Mouse (Mus musculus) heart, embryonic 15.5 days (tissue): Measurements from ENCODE around the gene Itgb2l. TPM values are rescaled to one million over a fixed set of nuclear protein-coding genes. Genes with fewer than 3 reads are reported as not detected.

Experiments
- ATAC-seq: fragments of 200-750 bp; cut with Nextera tagmentation; replicated peaks from 2 replicates; pipeline ENCODE4 v1.8.0; 2017; ENCODE audit warnings: low read depth, moderate TSS enrichment; ENCODE audit not compliant: insufficient number of reproducible peaks, insufficient read depth, low FRiP score
- H3K27ac ChIP-seq: fragments of 300-500 bp; sonication (generic); 2 replicates; pipeline ENCODE4 v1.5.1; 2015; ENCODE audit warnings: mild to moderate bottlenecking, inconsistent platforms
- H3K27me3 ChIP-seq: fragments of 300-500 bp; sonication (generic); 2 replicates; pipeline ENCODE4 v1.6.1; 2015; ENCODE audit warnings: inconsistent platforms
- H3K36me3 ChIP-seq: fragments of 300-500 bp; sonication (generic); 2 replicates; pipeline ENCODE4 v1.6.1; 2015; ENCODE audit warnings: mild to moderate bottlenecking, inconsistent platforms
- H3K4me1 ChIP-seq: fragments of 300-500 bp; sonication (generic); replicated peaks from 2 replicates; pipeline ENCODE4 v1.6.1; 2015; ENCODE audit warnings: inconsistent platforms
- H3K4me2 ChIP-seq: fragments of 300-500 bp; sonication (generic); 2 replicates; pipeline ENCODE4 v1.6.1; 2015; ENCODE audit warnings: inconsistent platforms, mild to moderate bottlenecking, moderate library complexity
- H3K4me3 ChIP-seq: fragments of 300-500 bp; sonication (generic); 2 replicates; pipeline ENCODE4 v1.5.1; 2015; ENCODE audit warnings: mild to moderate bottlenecking, inconsistent platforms
- H3K9ac ChIP-seq: fragments of 300-500 bp; sonication (generic); 2 replicates; pipeline ENCODE4 v1.6.1; 2015; ENCODE audit warnings: mild to moderate bottlenecking, inconsistent platforms
- H3K9me3 ChIP-seq: fragments of 300-500 bp; sonication (generic); replicated peaks from 2 replicates; pipeline ENCODE4 v1.6.1; 2016; ENCODE audit warnings: inconsistent platforms
- WGBS: fragments of 180-500 bp; shearing (Covaris S2); methylation state at CpG from one replicate; pipeline ENCODE4 v1.1.7; 2015; ENCODE audit warnings: mixed read lengths; 5-methylcytosine and 5-hydroxymethylcytosine counted together
- polyA plus RNA-seq: library from polyadenylated mRNA; unstranded; fragments of >200 nt; fragmentation: Nextera tagmentation; extraction: Ambion mirVana; gene quantifications from 2 replicates; pipeline ENCODE4 v1.2.1, GENCODE M21; 2015

Gene Itgb2l
- polyA plus RNA-seq, 1 experiment from 2014 or later, result not detected

GRCm38 (mm10) chr16:96384741-96385140, 58.7 kb downstream of the Itgb2l start:
- Histone ChIP-seq H3K9me3 (no peaks in the 10 kb centered on the region), H3K4me1 (no peaks in the 10 kb centered on the region), H3K4me3 (no peak overlapping the region), H3K36me3 (no peaks in the 10 kb centered on the region), H3K27ac (no peak overlapping the region), H3K9ac (no peak overlapping the region), H3K27me3 (no peaks in the 10 kb centered on the region), H3K4me2 (no peak overlapping the region)
- no peak for ATAC-seq

GRCm38 (mm10) chr16:96382496-96383181, 60.8 kb downstream of the Itgb2l start:
- H3K27ac ChIP-seq, result no peak overlapping the region
- no peaks in the 10 kb centered on the region for H3K4me1 ChIP-seq
- H3K4me2 ChIP-seq, result no peak overlapping the region
- no peaks in the 10 kb centered on the region for H3K9me3 ChIP-seq
- no peak overlapping the region for H3K9ac ChIP-seq
- ATAC-seq, result no peak
- no peak overlapping the region for H3K4me3 ChIP-seq
- H3K36me3 ChIP-seq, result no peaks in the 10 kb centered on the region
- 70% methylated on average over 5 of the region's 5 CpGs for WGBS
- no peaks in the 10 kb centered on the region for H3K27me3 ChIP-seq

GRCm38 (mm10) chr16:96381435-96381834, 62.0 kb downstream of the Itgb2l start:
- no peak overlapping the region for H3K4me3 ChIP-seq
- no peak for ATAC-seq

DNA sequence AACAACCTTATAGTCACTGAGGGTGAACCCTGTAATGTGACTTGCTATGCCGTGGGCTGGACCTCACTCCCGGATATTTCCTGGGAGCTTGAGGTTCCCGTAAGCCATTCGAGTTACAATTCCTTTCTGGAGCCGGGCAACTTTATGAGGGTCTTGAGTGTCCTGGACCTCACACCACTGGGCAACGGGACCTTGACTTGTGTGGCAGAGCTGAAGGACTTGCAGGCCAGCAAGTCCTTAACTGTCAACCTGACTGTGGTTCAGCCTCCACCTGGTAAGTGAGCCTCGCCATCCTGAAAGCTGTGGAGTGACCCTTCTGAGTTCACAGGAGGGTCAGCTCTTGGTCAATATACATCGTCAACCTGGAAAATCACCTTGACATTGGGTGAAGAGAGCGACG, 65.3 kb downstream of the Itgb2l start:
- 83% methylated on average over 10 of the region's 10 CpGs for WGBS
- H3K4me3 ChIP-seq, result no peak overlapping the region
- H3K9ac ChIP-seq, result no peak overlapping the region
- no peak for ATAC-seq
- no peaks in the 10 kb centered on the region for H3K4me1 ChIP-seq
- H3K36me3 ChIP-seq, result no peaks in the 10 kb centered on the region
- H3K27ac ChIP-seq, result no peak overlapping the region
- no peak overlapping the region for H3K4me2 ChIP-seq
- H3K27me3 ChIP-seq, result no peaks in the 10 kb centered on the region
- H3K9me3 ChIP-seq, result no peaks in the 10 kb centered on the region

More at GRCm38 (mm10) chr16:96381435-96381834, 62.0 kb downstream of the Itgb2l start:
- no peaks in the 10 kb centered on the region for H3K27me3 ChIP-seq
- no peak overlapping the region for H3K9ac ChIP-seq
- no peaks in the 10 kb centered on the region for H3K9me3 ChIP-seq
- no peaks in the 10 kb centered on the region for H3K4me1 ChIP-seq
- no peak overlapping the region for H3K4me2 ChIP-seq
- no peak overlapping the region for H3K27ac ChIP-seq
- 89% methylated on average over 12 of the region's 12 CpGs for WGBS
- no peaks in the 10 kb centered on the region for H3K36me3 ChIP-seq

DNA sequence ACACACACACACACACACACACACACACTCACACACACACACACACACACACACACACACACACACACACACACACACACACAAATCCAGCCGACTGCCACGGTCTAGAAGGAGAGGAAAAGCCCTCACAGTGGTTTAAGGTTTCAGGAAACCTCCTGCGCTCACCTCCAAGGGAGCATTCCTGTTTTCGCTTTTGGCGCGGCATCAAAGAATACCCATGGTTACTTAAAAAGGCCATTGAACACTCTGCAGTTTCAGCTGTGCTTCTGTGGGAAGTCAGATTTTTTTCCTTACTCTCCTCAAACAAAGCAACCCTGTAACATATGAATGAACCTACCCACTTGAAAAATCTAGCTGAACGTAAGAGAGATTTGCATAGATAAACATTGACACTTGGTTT, 67.1 kb downstream of the Itgb2l start:
- Histone ChIP-seq H3K27me3 (no peaks in the 10 kb centered on the region), H3K36me3 (no peaks in the 10 kb centered on the region), H3K9ac (no peak overlapping the region), H3K4me3 (no peak overlapping the region), H3K4me2 (no peak overlapping the region), H3K9me3 (no peaks in the 10 kb centered on the region), H3K4me1 (0 out of 2 replicates have a peak, but pooled peaks cover 5% of the 10 kb centered on the region), H3K27ac (no peak overlapping the region)
- ATAC-seq, result no peak; the same call in 1 of the 2 replicates
- 20% methylated on average over 7 of the region's 7 CpGs for WGBS

DNA sequence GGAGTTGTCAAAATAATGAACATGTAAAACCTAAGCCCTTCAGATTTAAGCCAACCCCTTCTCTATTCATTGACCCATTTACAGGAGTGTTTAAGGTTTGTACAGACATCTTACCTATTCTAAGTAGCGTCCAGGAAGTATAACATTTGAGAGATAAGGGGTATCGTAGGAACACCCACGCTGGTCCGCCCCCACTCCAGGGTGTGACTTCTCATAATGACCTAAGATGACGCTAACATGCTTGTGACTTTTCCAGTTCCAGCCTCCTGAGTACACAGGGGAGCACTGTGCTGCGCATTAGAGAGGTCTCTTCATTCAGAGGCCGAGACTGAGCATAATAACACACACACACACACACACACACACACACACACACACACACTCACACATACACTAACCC, 67.9 kb downstream of the Itgb2l start:
- 69% methylated on average over 7 of the region's 7 CpGs for WGBS
- Histone ChIP-seq H3K4me3 (no peak overlapping the region), H3K9me3 (no peaks in the 10 kb centered on the region), H3K4me2 (no peak overlapping the region), H3K9ac (no peak overlapping the region), H3K27ac (no peak overlapping the region), H3K36me3 (no peaks in the 10 kb centered on the region), H3K4me1 (peaks cover 5% of the 10 kb centered on the region; the same call in 1 of the 2 replicates), H3K27me3 (no peaks in the 10 kb centered on the region)
- ATAC-seq, result no peak

- H3K9me3 ChIP-seq, result no peaks in the 10 kb centered on the region
- H3K4me3 ChIP-seq, result no peak overlapping the region
- H3K27ac ChIP-seq, result no peak overlapping the region
- 82% methylated on average over 8 of the region's 8 CpGs for WGBS
- H3K27me3 ChIP-seq, result no peaks in the 10 kb centered on the region
- H3K4me2 ChIP-seq, result no peak overlapping the region
- H3K9ac ChIP-seq, result no peak overlapping the region
- peaks cover 7% of the 10 kb centered on the region; the same call in 1 of the 2 replicates for H3K4me1 ChIP-seq
- no peaks in the 10 kb centered on the region for H3K36me3 ChIP-seq
- ATAC-seq, result no peak
Observed at GRCm38 (mm10) chr16:96372752-96373118, 70.7 kb downstream of the Itgb2l start.

Other genes starting within 250 kb of the Itgb2l start
- gene Sh3bgr, start 243.2 kb downstream of the Itgb2l start, polyA plus RNA-seq, result 413 and 595 TPM in 2 replicates
- 0.16 and 1.6 TPM in 2 replicates for gene B3galt5, start 207.8 kb downstream of the Itgb2l start, polyA plus RNA-seq
- 0.59 and 4.2 TPM in 2 replicates for gene Pcp4, start 24.0 kb upstream of the Itgb2l start, polyA plus RNA-seq